Mouse (Mus musculus): ENCODE data around the gene Tpsg1.

Gene Tpsg1

DNA sequence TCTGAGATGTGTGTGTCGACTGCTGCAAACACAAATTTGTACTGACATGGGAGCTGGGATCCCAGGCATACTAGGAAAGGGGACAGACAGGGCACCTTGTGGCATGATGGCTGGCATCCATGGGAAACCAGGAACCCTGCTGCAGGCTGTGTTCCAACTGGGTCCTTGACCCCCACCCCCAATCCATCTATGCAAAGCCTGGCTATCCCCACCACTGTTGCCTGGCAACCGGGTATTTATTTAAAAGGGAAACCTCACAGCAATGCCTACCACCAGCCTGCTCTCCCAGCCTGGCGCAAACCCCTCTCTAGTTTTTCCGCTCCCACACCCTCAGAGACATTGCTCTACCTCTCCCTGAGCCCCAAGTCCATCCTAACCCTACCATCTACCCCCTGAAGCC is 38.3 kb downstream of the Tpsg1 start:
- no peak for DNase-seq (ENCODE audit: low spot score in 2 of 2)

DNA sequence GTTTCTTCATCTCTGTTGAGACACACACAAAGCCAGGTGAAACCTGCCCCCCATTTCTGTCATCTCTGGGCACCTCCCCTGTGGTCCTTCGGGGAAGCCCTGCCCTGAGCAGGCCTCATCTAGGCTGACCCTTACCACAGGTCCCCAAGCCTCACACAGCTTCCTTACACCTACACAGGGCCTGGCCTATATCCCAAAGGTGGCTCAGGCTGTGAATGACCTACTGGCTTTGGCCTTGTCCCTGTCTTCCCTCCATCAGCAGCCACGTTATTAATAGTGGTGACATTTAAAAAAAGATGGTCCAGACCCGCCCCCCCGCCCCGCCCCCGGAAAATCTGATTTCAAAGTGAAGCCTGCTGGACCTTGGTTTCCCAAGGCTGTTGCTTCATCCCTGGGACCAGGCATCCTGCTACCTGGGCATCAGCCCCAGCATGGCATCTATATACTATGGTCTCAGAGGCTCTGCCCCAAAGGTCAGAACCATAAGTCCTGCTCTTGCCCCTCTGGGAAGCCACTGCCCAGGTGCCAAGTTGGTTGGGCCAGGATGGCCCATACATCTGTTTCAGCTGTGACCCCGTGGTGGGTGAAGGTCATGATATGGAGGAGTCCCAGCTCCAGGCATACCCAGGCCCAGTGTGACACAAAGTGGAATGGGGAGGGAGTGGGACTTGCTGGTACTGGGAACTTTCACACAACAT is 39.4 kb downstream of the Tpsg1 start:
- no peak for DNase-seq (ENCODE audit: low spot score in 2 of 2)

DNA sequence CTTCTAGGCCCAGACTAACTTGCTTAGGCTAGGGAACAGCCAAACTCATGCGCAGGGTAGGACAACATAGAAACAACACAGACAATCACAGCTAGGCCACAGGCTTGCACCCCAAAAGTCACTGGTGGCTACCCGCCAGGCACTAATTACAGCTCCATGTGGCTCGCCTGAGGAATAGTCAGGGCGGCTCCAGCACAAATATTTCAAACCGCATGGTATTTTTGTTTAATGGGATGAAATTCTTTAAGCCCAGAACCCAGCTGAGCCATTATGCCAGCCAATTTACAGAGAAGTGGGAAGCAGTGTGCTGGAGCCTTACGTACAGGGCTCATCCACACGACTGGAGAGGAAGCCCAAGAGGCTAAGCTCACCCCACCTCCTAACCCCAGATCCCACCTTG is 40.5 kb downstream of the Tpsg1 start:
- no peak for DNase-seq (ENCODE audit: low spot score in 2 of 2)

DNA sequence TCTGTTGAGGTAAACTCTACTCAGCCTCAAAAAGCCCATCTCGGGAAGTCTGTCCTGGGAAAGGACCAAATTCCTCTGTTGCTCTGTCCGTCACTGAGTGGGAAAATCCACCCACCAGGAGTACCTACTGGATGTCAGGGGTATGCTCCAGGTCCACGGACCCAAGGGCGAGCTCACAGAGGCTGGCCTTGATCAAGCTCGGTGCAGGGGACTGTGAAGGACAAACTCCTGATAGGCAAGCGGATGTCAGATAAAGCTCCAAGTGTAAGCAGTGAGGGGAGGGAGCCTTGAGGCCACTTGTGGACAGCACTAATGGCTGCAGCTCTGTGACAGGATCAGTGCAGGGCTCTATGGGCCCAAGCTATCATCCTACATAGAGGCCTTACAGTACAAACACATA is 41.1 kb downstream of the Tpsg1 start:
- DNase-seq (ENCODE audit: low spot score in 2 of 2), result no peak

DNA sequence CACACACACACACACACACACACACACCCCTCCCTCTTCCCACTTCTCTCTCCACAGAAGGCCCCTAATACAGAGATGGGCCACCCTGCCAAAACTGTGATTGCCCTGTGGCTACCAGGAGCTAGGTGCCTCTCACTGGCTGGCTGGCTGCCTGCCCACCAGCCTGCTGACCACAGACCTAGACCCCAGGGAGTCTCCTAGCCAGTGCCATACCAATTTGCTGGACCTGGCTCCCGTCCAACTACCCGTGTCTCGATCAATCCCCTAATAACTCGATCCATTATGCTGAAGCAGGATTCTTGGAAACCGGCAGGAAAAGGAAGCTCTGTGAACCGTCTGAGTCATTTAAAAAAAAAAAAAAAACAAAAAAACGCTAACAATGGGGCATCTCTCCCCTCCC is 41.7 kb downstream of the Tpsg1 start:
- DNase-seq (ENCODE audit: low spot score in 2 of 2), result no peak

- DNase-seq (ENCODE audit: low spot score in 2 of 2), result no peak
These were observed 42.2 kb downstream of the Tpsg1 start for GRCm38 (mm10) chr17:25411251-25411650.

- DNase-seq (ENCODE audit: low spot score in 2 of 2), result no peak
These were observed 45.1 kb downstream of the Tpsg1 start for GRCm38 (mm10) chr17:25414209-25414608.

DNA sequence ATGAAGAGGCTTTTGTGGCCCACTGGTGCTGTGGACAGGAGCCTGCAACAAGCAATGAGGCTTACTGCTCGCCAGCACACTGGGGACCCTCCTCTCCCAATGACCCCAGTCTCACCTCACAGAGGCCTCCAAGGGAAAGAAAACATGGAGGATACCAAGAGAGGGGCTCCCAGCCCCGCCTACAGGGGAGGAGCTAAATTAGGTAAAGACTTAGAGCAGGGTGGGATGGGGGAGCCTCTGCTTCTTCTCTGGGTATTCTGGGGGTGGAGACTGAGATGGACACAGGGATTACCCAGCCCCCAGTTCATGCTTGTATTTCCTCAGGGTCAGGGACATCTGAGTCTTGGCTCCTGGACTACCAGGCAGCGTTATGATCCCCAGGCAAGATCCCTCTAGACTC is 45.8 kb downstream of the Tpsg1 start:
- DNase-seq (ENCODE audit: low spot score in 2 of 2), result no peak

DNA sequence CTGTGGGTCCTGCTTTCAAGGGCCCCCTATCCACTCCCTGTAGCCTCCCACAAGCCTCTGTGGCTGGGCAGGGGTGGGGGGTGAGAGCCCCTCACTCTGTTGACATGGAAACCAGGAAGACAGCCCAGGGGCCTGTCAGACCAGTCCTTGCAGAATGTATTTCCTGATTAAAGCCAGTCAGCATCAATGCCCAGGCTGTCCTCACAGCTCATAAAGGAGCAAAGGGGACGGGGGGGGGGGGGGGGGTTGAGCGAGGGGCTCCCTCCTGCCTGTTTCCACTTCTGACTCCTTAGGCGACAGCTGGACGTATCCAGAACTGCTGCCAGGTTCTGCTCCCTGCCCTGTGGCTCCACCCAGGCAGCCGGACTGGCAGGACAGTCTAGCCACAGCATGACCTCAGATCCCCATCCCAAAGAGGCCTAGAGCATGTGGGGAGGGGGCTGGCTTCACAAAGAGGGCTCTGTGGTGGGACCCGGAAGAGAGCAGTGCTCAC is 46.4 kb downstream of the Tpsg1 start:
- no peak for DNase-seq (ENCODE audit: low spot score in 2 of 2)

GRCm38 (mm10) chr17:25416219-25416618 is 47.1 kb downstream of the Tpsg1 start:
- no peak for DNase-seq (ENCODE audit: low spot score in 2 of 2)

GRCm38 (mm10) chr17:25417990-25418389 is 48.9 kb downstream of the Tpsg1 start:
- DNase-seq (ENCODE audit: low spot score in 2 of 2), result no peak

DNA sequence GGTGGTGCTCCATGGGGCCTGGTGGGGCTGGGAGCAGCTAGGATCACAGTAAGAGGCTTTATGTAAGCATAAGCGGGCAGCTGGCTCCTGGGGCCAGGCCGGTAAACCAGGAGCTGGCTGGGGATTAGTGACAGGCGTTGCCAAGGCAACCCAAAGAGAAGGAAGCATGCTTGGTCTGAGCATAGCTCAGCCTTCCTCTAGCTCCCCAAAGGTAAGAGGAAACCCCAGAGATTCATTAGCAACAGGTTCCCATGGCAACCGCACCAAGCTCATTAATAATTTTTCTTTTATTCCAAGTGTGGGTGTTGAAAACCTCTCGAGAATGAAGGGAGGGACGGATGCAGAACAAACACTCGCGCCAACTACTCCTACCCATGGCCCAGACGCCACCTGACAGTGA is 49.9 kb downstream of the Tpsg1 start:
- DNase-seq (ENCODE audit: low spot score in 2 of 2), result no peak

DNA sequence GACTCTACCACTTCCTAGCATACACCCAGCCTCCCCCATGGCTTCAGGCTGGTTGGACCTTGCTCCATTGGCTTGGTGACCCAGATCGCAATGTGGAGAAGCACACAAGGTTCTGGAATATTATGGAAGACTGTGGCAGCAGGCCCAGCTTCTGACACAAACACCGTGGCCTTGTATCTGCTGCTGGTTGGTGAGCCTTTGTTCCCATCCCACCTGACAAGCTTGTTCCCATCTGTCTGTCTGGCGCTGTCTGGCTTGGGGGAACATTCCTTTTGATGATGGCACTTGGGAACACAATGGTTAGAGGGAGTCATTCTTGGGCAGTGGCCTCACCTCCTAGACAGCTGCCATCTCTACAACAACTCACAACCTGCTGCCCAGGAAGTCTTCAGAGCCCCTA is 51.9 kb downstream of the Tpsg1 start:
- no peak for DNase-seq (ENCODE audit: low spot score in 2 of 2)
